Mouse (Mus musculus) stomach, postnatal 0 days (tissue): Measurements from ENCODE around the gene Ppp2r5c. TPM values are rescaled to one million over a fixed set of nuclear protein-coding genes. Genes with fewer than 3 reads are reported as not detected.

ENCODE experiments used
- ATAC-seq: fragments of 200-750 bp; cut with Nextera tagmentation; 2 replicates; pipeline ENCODE4 v1.8.0; 2017; ENCODE audit not compliant: low FRiP score, low TSS enrichment
- DNase-seq: peaks from one replicate; pipeline ENCODE4 v3.0.0-alpha.2; 2016; ENCODE audit warnings: low spot score
- H3K27ac ChIP-seq: fragments of 300-500 bp; sonication (generic); replicated peaks from 2 replicates; pipeline ENCODE4 v1.5.1; 2014; ENCODE audit warnings: mild to moderate bottlenecking, control low read depth
- H3K27me3 ChIP-seq: fragments of 300-500 bp; sonication (generic); 2 replicates; pipeline ENCODE4 v1.6.1; 2014; ENCODE audit warnings: low read length; ENCODE audit not compliant: control insufficient read depth, insufficient read depth
- H3K36me3 ChIP-seq: fragments of 300-500 bp; sonication (generic); 2 replicates; pipeline ENCODE4 v1.6.1; 2014; ENCODE audit warnings: low read length, mixed read lengths; ENCODE audit not compliant: control insufficient read depth, insufficient read depth
- H3K4me1 ChIP-seq: fragments of 300-500 bp; sonication (generic); replicated peaks from 2 replicates; pipeline ENCODE4 v1.6.1; 2014; ENCODE audit warnings: antibody characterized with exemption; ENCODE audit not compliant: control insufficient read depth, insufficient read depth
- H3K4me2 ChIP-seq: fragments of 300-500 bp; sonication (generic); replicated peaks from 2 replicates; pipeline ENCODE4 v1.6.1; 2014; ENCODE audit warnings: low read depth, mild to moderate bottlenecking, control low read depth, moderate library complexity
- H3K4me3 ChIP-seq: fragments of 300-500 bp; sonication (generic); 2 replicates; pipeline ENCODE4 v1.5.1; 2014; ENCODE audit warnings: low read depth, low read length, control low read depth
- H3K9ac ChIP-seq: fragments of 300-500 bp; sonication (generic); 2 replicates; pipeline ENCODE4 v1.6.1; 2014; ENCODE audit warnings: mild to moderate bottlenecking, low read length, control low read depth, mixed read lengths
- H3K9me3 ChIP-seq: fragments of 300-500 bp; sonication (generic); 2 replicates; pipeline ENCODE4 v1.6.1; 2016; ENCODE audit warnings: low read length; ENCODE audit not compliant: control insufficient read depth
- CTCF ChIP-seq: IDR thresholded peaks from 2 replicates; pipeline ENCODE4 v1.5.1; 2016; ENCODE audit warnings: antibody characterized with exemption, low read depth, mild to moderate bottlenecking, moderate library complexity
- EP300 ChIP-seq: optimal IDR thresholded peaks from 2 replicates; pipeline ENCODE3; 2016; ENCODE audit warnings: antibody characterized with exemption
- WGBS: fragments of 180-500 bp; shearing (Covaris S2); extraction: QIAGEN DNeasy Blood & Tissue Kit; methylation state at CpG from one replicate; pipeline ENCODE4 v1.1.7; 2014; 5-methylcytosine and 5-hydroxymethylcytosine counted together
- polyA plus RNA-seq: library from polyadenylated mRNA; unstranded; fragments of >200 nt; fragmentation: Nextera tagmentation; extraction: Ambion mirVana; gene quantifications from 2 replicates; pipeline ENCODE4 v1.2.1, GENCODE M21; 2015

Ppp2r5c gene
- polyA plus RNA-seq, 1 experiment from 2014 or later, result 113 TPM

- H3K27ac ChIP-seq, result peak overlapping the region; percentile 81
- no peaks in the 10 kb centered on the region for H3K9me3 ChIP-seq
- DNase-seq (no peak), ATAC-seq (no peak)
- peak overlapping the region; percentile 14; the same call in 1 of the 2 replicates for H3K4me2 ChIP-seq
- TF ChIP-seq EP300, result no peak
- TF ChIP-seq CTCF, result no peak
- no peaks in the 10 kb centered on the region for H3K27me3 ChIP-seq
- 66% methylated on average over 9 of the region's 9 CpGs for WGBS
- H3K36me3 ChIP-seq, result peaks cover 8% of the 10 kb centered on the region; the same call in 1 of the 2 replicates
- no peaks in the 10 kb centered on the region; the same call in 1 of the 2 replicates for H3K4me1 ChIP-seq
- no peak overlapping the region for H3K4me3 ChIP-seq
- H3K9ac ChIP-seq, result 0 out of 2 replicates have a peak overlapping the region, but pooled peaks have one; percentile 18
Observed at GRCm38 (mm10) chr12:110609153-110609497, 162.2 kb downstream of the Ppp2r5c start.

- TF ChIP-seq CTCF (no peak), EP300 (no peak)
- Histone ChIP-seq H3K9me3 (no peaks in the 10 kb centered on the region), H3K36me3 (peaks cover 20% of the 10 kb centered on the region), H3K4me1 (no peaks in the 10 kb centered on the region; the same call in 1 of the 2 replicates), H3K27me3 (no peaks in the 10 kb centered on the region), H3K27ac (no peak overlapping the region), H3K4me3 (no peak overlapping the region), H3K9ac (no peak overlapping the region), H3K4me2 (no peak overlapping the region)
- 88% methylated on average over 2 of the region's 2 CpGs for WGBS
- no peak for DNase-seq
- no peak for ATAC-seq
Observed at GRCm38 (mm10) chr12:110610713-110611112, 163.8 kb downstream of the Ppp2r5c start.

- H3K4me2 ChIP-seq, result no peak overlapping the region
- WGBS, result 93% methylated on average over 11 of the region's 11 CpGs
- no peak overlapping the region for H3K4me3 ChIP-seq
- H3K36me3 ChIP-seq, result peaks cover 82% of the 10 kb centered on the region
- no peaks in the 10 kb centered on the region for H3K9me3 ChIP-seq
- no peak overlapping the region for H3K27ac ChIP-seq
- TF ChIP-seq EP300 (no peak), CTCF (no peak)
- no peak overlapping the region for H3K9ac ChIP-seq
- H3K4me1 ChIP-seq, result no peaks in the 10 kb centered on the region
- no peaks in the 10 kb centered on the region for H3K27me3 ChIP-seq
- DNase-seq (no peak), ATAC-seq (no peak)
Observed at GRCm38 (mm10) chr12:110630056-110630455, 183.1 kb downstream of the Ppp2r5c start.

Other genes with a start within 250 kb of the Ppp2r5c start
- 0.73 and 0.91 TPM in 2 replicates for gene Dio3, start 168.1 kb upstream of the Ppp2r5c start, polyA plus RNA-seq
- gene Dync1h1, start 154.3 kb downstream of the Ppp2r5c start, polyA plus RNA-seq, result 21.0 and 22.3 TPM in 2 replicates
- gene 1700001K19Rik, start 235.5 kb downstream of the Ppp2r5c start, polyA plus RNA-seq, result not detected in 2 replicates